In the genomic region with DNA sequence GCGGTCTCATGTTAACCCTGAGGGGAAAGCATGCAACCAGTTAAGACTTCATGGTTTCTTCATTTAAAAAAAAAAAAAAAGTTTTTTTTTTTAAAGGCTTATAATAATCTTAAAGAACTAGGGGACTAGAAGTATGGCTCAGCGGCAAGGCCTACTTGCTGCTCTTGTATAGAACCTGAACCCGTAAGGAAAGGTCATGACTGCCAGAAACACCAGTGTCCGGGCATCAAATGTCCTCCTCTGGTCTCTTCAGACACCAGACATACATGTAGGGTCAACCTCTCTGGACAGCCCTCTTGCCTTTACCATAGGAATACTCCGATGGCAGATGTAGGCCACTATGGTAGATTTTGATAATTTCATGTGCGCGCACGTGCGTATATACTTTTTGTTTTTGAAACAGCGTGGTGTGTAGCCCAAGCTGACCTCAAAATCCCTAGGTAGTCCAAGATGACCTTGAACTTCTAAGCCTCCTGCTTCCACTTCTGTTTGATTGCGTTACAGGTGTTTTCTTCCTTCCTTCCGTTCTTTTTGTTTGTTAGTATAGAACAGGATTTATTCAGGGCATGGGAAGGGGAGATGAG, we compare ENCODE assay signal across 10 mouse cellular contexts. TPM values are rescaled to one million over a fixed set of nuclear protein-coding genes. Genes with fewer than 3 reads are reported as not detected.
DNase-seq lines count a peak whose midpoint lies in the region; ATAC-seq and TF ChIP-seq lines count a peak whose summit lies in the region.
"Had no signal": no experiment of that assay in that cellular context is flagged by ENCODE, and none has a peak within 500 bp of the region (broad histone marks: within the 10 kb centered on the region; RNA-seq: fewer than 3 reads in every experiment).

No protein-coding gene starts in this region.

- no peaks in the 10 kb centered on the region for H3K27me3 ChIP-seq in forebrain, embryonic 10.5 days (ENCODE audit: poor library complexity, severe bottlenecking)
- H3K27me3 ChIP-seq in forebrain, embryonic 14.5 days (replicated peaks; ENCODE audit: control insufficient read depth, insufficient read depth, low read length) = no peaks in the 10 kb centered on the region
- no peaks in the 10 kb centered on the region for H3K27me3 ChIP-seq in megakaryocyte, embryonic 14.5 days (replicated peaks)
- H3K27me3 ChIP-seq in liver, embryonic 12.5 days (replicated peaks) = no peaks in the 10 kb centered on the region
- H3K27me3 ChIP-seq in stomach, postnatal 0 days (ENCODE audit: control insufficient read depth, insufficient read depth, low read length) = no peaks in the 10 kb centered on the region

- 83% methylated on average over 12 of the region's 12 CpGs for WGBS in forebrain, embryonic 10.5 days
- 81% methylated on average over 12 of the region's 12 CpGs for WGBS in forebrain, embryonic 14.5 days
- WGBS in liver, embryonic 12.5 days (ENCODE audit: insufficient replicate concordance) = 73% methylated on average over 12 of the region's 12 CpGs
- WGBS in stomach, postnatal 0 days = 80% methylated on average over 12 of the region's 12 CpGs

- peaks cover 39% of the 10 kb centered on the region for H3K4me1 ChIP-seq in forebrain, embryonic 10.5 days
- H3K4me1 ChIP-seq in forebrain, embryonic 14.5 days (ENCODE audit: control insufficient read depth, insufficient read depth, low read length) = peaks cover 18% of the 10 kb centered on the region
- peaks cover 62% of the 10 kb centered on the region for H3K4me1 ChIP-seq in megakaryocyte, embryonic 14.5 days
- H3K4me1 ChIP-seq in liver, embryonic 12.5 days = peaks cover 46% of the 10 kb centered on the region
- H3K4me1 ChIP-seq in stomach, postnatal 0 days (replicated peaks; ENCODE audit: control insufficient read depth, insufficient read depth) = peaks cover 4% of the 10 kb centered on the region; the same call in 1 of the 2 replicates

- no peak for TF ChIP-seq EP300 in stomach, postnatal 0 days (optimal IDR thresholded peaks at IDR 0.05)

- H3K9ac ChIP-seq in forebrain, embryonic 14.5 days (ENCODE audit: low read length) = no peak overlapping the region
- H3K9ac ChIP-seq in liver, embryonic 12.5 days = peak overlapping the region; percentile 85
- no peak overlapping the region; the same call in 1 of the 2 replicates for H3K9ac ChIP-seq in stomach, postnatal 0 days (ENCODE audit: low read length)

- peak overlapping the region; percentile 81 for H3K4me3 ChIP-seq in forebrain, embryonic 10.5 days
- H3K4me3 ChIP-seq in forebrain, embryonic 14.5 days (ENCODE audit: low read depth, low read length) = no peak overlapping the region
- peak overlapping the region; percentile 98 for H3K4me3 ChIP-seq in megakaryocyte, embryonic 14.5 days (replicated peaks)
- H3K4me3 ChIP-seq in liver, embryonic 12.5 days = peak overlapping the region; percentile 72
- H3K4me3 ChIP-seq in stomach, postnatal 0 days (ENCODE audit: low read depth, low read length) = peak overlapping the region; percentile 55; the same call in 1 of the 2 replicates

- no peak for DNase-seq in forebrain, embryonic 10.5 days (ENCODE audit: extremely low spot score, low spot score)
- DNase-seq in forebrain, embryonic 14.5 days (ENCODE audit: low spot score) = no peak
- DNase-seq in stomach, postnatal 0 days (ENCODE audit: low spot score) = no peak
- no peak for DNase-seq in adrenal gland, postnatal 4 days (ENCODE audit: low spot score in 2 of 2)
- no peak for DNase-seq in adrenal gland, adult 2 months

- no peaks in the 10 kb centered on the region for H3K9me3 ChIP-seq in forebrain, embryonic 10.5 days
- H3K9me3 ChIP-seq in forebrain, embryonic 14.5 days (replicated peaks; ENCODE audit: control insufficient read depth, low read length) = no peaks in the 10 kb centered on the region
- no peaks in the 10 kb centered on the region for H3K9me3 ChIP-seq in megakaryocyte, embryonic 14.5 days
- H3K9me3 ChIP-seq in liver, embryonic 12.5 days (replicated peaks) = no peaks in the 10 kb centered on the region
- no peaks in the 10 kb centered on the region for H3K9me3 ChIP-seq in stomach, postnatal 0 days (ENCODE audit: control insufficient read depth, low read length)

- H3K27ac ChIP-seq in forebrain, embryonic 10.5 days = peak overlapping the region; percentile 86
- no peak overlapping the region for H3K27ac ChIP-seq in forebrain, embryonic 14.5 days (ENCODE audit: low read depth, low read length)
- H3K27ac ChIP-seq in liver, embryonic 12.5 days = peak overlapping the region; percentile 90; the same call in 1 of the 2 replicates
- H3K27ac ChIP-seq in stomach, postnatal 0 days (replicated peaks) = no peak overlapping the region

- H3K4me2 ChIP-seq in forebrain, embryonic 14.5 days (ENCODE audit: low read length) = no peak overlapping the region
- peak overlapping the region; percentile 77 for H3K4me2 ChIP-seq in liver, embryonic 12.5 days
- H3K4me2 ChIP-seq in stomach, postnatal 0 days (replicated peaks; ENCODE audit: low read depth) = no peak overlapping the region; the same call in 1 of the 2 replicates

- no peak for ATAC-seq in forebrain, embryonic 14.5 days
- ATAC-seq in megakaryocyte, adult 5-6 weeks (ENCODE audit: poor library complexity, severe bottlenecking) = no peak
- no peak for ATAC-seq in liver, embryonic 12.5 days
- ATAC-seq in stomach, postnatal 0 days (ENCODE audit: low FRiP score, low TSS enrichment) = no peak

- TF ChIP-seq CTCF in stomach, postnatal 0 days (IDR thresholded peaks at IDR 0.05; ENCODE audit: low read depth) = no peak

- H3K36me3 ChIP-seq in forebrain, embryonic 10.5 days (replicated peaks) = peaks cover 30% of the 10 kb centered on the region
- H3K36me3 ChIP-seq in forebrain, embryonic 14.5 days (ENCODE audit: control insufficient read depth, insufficient read depth, low read length) = peaks cover 24% of the 10 kb centered on the region
- H3K36me3 ChIP-seq in megakaryocyte, embryonic 14.5 days (replicated peaks; ENCODE audit: low read length) = peaks cover 27% of the 10 kb centered on the region
- peaks cover 27% of the 10 kb centered on the region for H3K36me3 ChIP-seq in liver, embryonic 12.5 days
- H3K36me3 ChIP-seq in stomach, postnatal 0 days (ENCODE audit: control insufficient read depth, insufficient read depth, low read length) = no peaks in the 10 kb centered on the region; the same call in 1 of the 2 replicates

RNA-seq across cellular contexts. Expression of a gene that starts 0.8 kb away (rescaled TPM):
- 49.5 and 57.9 TPM in 2 replicates for polyA plus RNA-seq in forebrain, embryonic 10.5 days (2016; fragmentation: Nextera tagmentation; extraction: Ambion mirVana)
- 50.7 and 51.8 TPM in 2 replicates for polyA plus RNA-seq in forebrain, embryonic 14.5 days (2014; fragmentation: Nextera tagmentation; extraction: Ambion mirVana)
- 22.5 and 23.5 TPM in 2 replicates for polyA plus RNA-seq in megakaryocyte, embryonic 14.5 days (2012; ENCODE audit: insufficient read depth, low replicate concordance)
- total RNA-seq in megakaryocyte, adult 5-6 weeks (2015) = 12.4 and 18.3 TPM in 2 replicates
- total RNA-seq in megakaryocyte, adult 5-6 weeks (2017) = 16.7 and 25.0 TPM in 2 replicates
- polyA plus RNA-seq in liver, embryonic 12.5 days (2016; fragmentation: Nextera tagmentation; extraction: Ambion mirVana) = 29.0 and 29.2 TPM in 2 replicates
- polyA plus RNA-seq in stomach, postnatal 0 days (2015; fragmentation: Nextera tagmentation; extraction: Ambion mirVana) = 14.2 and 15.1 TPM in 2 replicates
- 10 to 100 TPM; 15.9 to 21.7 TPM for total RNA-seq in adrenal gland, postnatal 4 days (2021)
- 1 to 10 TPM; 5.9 to 6.7 TPM for total RNA-seq in adrenal gland, adult 2 months (2021)
- polyA plus RNA-seq in adrenal gland, adult 2 months (2012; rRNA removed) = 5.9 and 8.1 TPM in 2 replicates

RNA-seq across cellular contexts. Expression of a gene that starts 2.7 kb away (rescaled TPM):
- 80.2 and 81.3 TPM in 2 replicates for polyA plus RNA-seq in forebrain, embryonic 10.5 days (2016; fragmentation: Nextera tagmentation; extraction: Ambion mirVana)
- polyA plus RNA-seq in forebrain, embryonic 14.5 days (2014; fragmentation: Nextera tagmentation; extraction: Ambion mirVana) = 51.7 and 60.8 TPM in 2 replicates
- polyA plus RNA-seq in megakaryocyte, embryonic 14.5 days (2012; ENCODE audit: insufficient read depth, low replicate concordance) = 12.4 and 38.2 TPM in 2 replicates
- 42.8 and 48.9 TPM in 2 replicates for total RNA-seq in megakaryocyte, adult 5-6 weeks (2015)
- 38.5 and 42.6 TPM in 2 replicates for total RNA-seq in megakaryocyte, adult 5-6 weeks (2017)
- polyA plus RNA-seq in liver, embryonic 12.5 days (2016; fragmentation: Nextera tagmentation; extraction: Ambion mirVana) = 53.0 and 53.2 TPM in 2 replicates
- 36.8 and 37.8 TPM in 2 replicates for polyA plus RNA-seq in stomach, postnatal 0 days (2015; fragmentation: Nextera tagmentation; extraction: Ambion mirVana)
- 10 to 100 TPM; 40.0 to 42.2 TPM for total RNA-seq in adrenal gland, postnatal 4 days (2021)
- total RNA-seq in adrenal gland, adult 2 months (2021) = 10 to 100 TPM; 31.7 to 38.0 TPM
- 79.7 and 91.6 TPM in 2 replicates for polyA plus RNA-seq in adrenal gland, adult 2 months (2012; rRNA removed)

RNA-seq across cellular contexts. Expression of a gene that starts 8.1 kb away (rescaled TPM):
- polyA plus RNA-seq in forebrain, embryonic 10.5 days (2016; fragmentation: Nextera tagmentation; extraction: Ambion mirVana) = 394 and 447 TPM in 2 replicates
- 224 and 283 TPM in 2 replicates for polyA plus RNA-seq in forebrain, embryonic 14.5 days (2014; fragmentation: Nextera tagmentation; extraction: Ambion mirVana)
- 5.8 and 51.6 TPM in 2 replicates for polyA plus RNA-seq in megakaryocyte, embryonic 14.5 days (2012; ENCODE audit: insufficient read depth, low replicate concordance)
- total RNA-seq in megakaryocyte, adult 5-6 weeks (2015) = 103 and 117 TPM in 2 replicates
- total RNA-seq in megakaryocyte, adult 5-6 weeks (2017) = 40.9 and 54.5 TPM in 2 replicates
- 180 and 183 TPM in 2 replicates for polyA plus RNA-seq in liver, embryonic 12.5 days (2016; fragmentation: Nextera tagmentation; extraction: Ambion mirVana)
- polyA plus RNA-seq in stomach, postnatal 0 days (2015; fragmentation: Nextera tagmentation; extraction: Ambion mirVana) = 83.5 and 103 TPM in 2 replicates
- 10 to 100 TPM; 53.1 to 57.4 TPM for total RNA-seq in adrenal gland, postnatal 4 days (2021)
- total RNA-seq in adrenal gland, adult 2 months (2021) = 10 to 100 TPM; 30.2 to 44.0 TPM
- 19.3 and 24.8 TPM in 2 replicates for polyA plus RNA-seq in adrenal gland, adult 2 months (2012; rRNA removed)

RNA-seq across cellular contexts. Expression of a gene that starts 24.7 kb away (rescaled TPM):
- 0.06 and 0.07 TPM in 2 replicates for polyA plus RNA-seq in forebrain, embryonic 10.5 days (2016; fragmentation: Nextera tagmentation; extraction: Ambion mirVana)
- 0.83 TPM in 2 replicates for polyA plus RNA-seq in forebrain, embryonic 14.5 days (2014; fragmentation: Nextera tagmentation; extraction: Ambion mirVana)
- polyA plus RNA-seq in megakaryocyte, embryonic 14.5 days (2012; ENCODE audit: insufficient read depth, low replicate concordance) = not detected in 2 replicates
- total RNA-seq in megakaryocyte, adult 5-6 weeks (2015) = not detected in 2 replicates
- total RNA-seq in megakaryocyte, adult 5-6 weeks (2017) = not detected in 2 replicates
- polyA plus RNA-seq in liver, embryonic 12.5 days (2016; fragmentation: Nextera tagmentation; extraction: Ambion mirVana) = 0.12 and 0.19 TPM in 2 replicates
- not detected in 2 replicates for polyA plus RNA-seq in stomach, postnatal 0 days (2015; fragmentation: Nextera tagmentation; extraction: Ambion mirVana)
- not detected for total RNA-seq in adrenal gland, postnatal 4 days (2021)
- not detected for total RNA-seq in adrenal gland, adult 2 months (2021)
- not detected in 2 replicates for polyA plus RNA-seq in adrenal gland, adult 2 months (2012; rRNA removed)
- total RNA-seq: common myeloid progenitor, adult 5-6 weeks; left cerebral cortex, postnatal 10 days had no signal

RNA-seq across cellular contexts. Expression of a gene that starts 25.1 kb away (rescaled TPM):
- 9.5 and 11.1 TPM in 2 replicates for polyA plus RNA-seq in forebrain, embryonic 10.5 days (2016; fragmentation: Nextera tagmentation; extraction: Ambion mirVana)
- 8.1 and 10.4 TPM in 2 replicates for polyA plus RNA-seq in forebrain, embryonic 14.5 days (2014; fragmentation: Nextera tagmentation; extraction: Ambion mirVana)
- polyA plus RNA-seq in megakaryocyte, embryonic 14.5 days (2012; ENCODE audit: insufficient read depth, low replicate concordance) = 10.3 and 11.1 TPM in 2 replicates
- total RNA-seq in megakaryocyte, adult 5-6 weeks (2015) = 10.2 and 10.5 TPM in 2 replicates
- 6.4 and 7.0 TPM in 2 replicates for total RNA-seq in megakaryocyte, adult 5-6 weeks (2017)
- polyA plus RNA-seq in liver, embryonic 12.5 days (2016; fragmentation: Nextera tagmentation; extraction: Ambion mirVana) = 37.7 and 37.8 TPM in 2 replicates
- 7.1 TPM in 2 replicates for polyA plus RNA-seq in stomach, postnatal 0 days (2015; fragmentation: Nextera tagmentation; extraction: Ambion mirVana)
- total RNA-seq in adrenal gland, postnatal 4 days (2021) = 10 to 100 TPM; 36.5 to 37.6 TPM
- 10 to 100 TPM; 19.7 to 23.6 TPM for total RNA-seq in adrenal gland, adult 2 months (2021)
- 22.2 and 27.3 TPM in 2 replicates for polyA plus RNA-seq in adrenal gland, adult 2 months (2012; rRNA removed)

Comparison
In these comparisons a context has a peak if more than half of its experiments do, and no peak if none do; other contexts are left out.
1. H3K27ac ChIP-seq: peak in forebrain, embryonic 10.5 days (single experiment) and liver, embryonic 12.5 days (single experiment); none in forebrain, embryonic 14.5 days (single experiment) and stomach, postnatal 0 days (single experiment).